Mouse (Mus musculus) heart, adult 2 months (tissue): ENCODE results near the gene Tcf7l2.

Source experiments
- CTCF ChIP-seq: fragments of 200-600 bp; IDR thresholded peaks from 2 replicates; pipeline ENCODE4 v1.8.1; 2022; ENCODE audit warnings: antibody characterized with exemption, mild to moderate bottlenecking, moderate library complexity
- EP300 ChIP-seq: fragments of 200-500 bp; IDR thresholded peaks from 2 replicates; pipeline ENCODE4 v1.6.1; 2011; ENCODE audit warnings: low read depth, low read length, control low read depth; ENCODE audit not compliant: insufficient read depth
- POLR2A ChIP-seq: fragments of 200-500 bp; IDR thresholded peaks from 2 replicates; pipeline ENCODE4 v1.6.1; 2011; ENCODE audit warnings: mild to moderate bottlenecking, low read depth, low read length, control low read depth; ENCODE audit not compliant: insufficient read depth

GRCm38 (mm10) chr19:55781681-55782080 lies 40.1 kb downstream of the Tcf7l2 start:
- TF ChIP-seq CTCF (no peak), POLR2A (no peak), EP300 (no peak)
